Mouse (Mus musculus): ENCODE results near the gene Fyn.
A peak's percentile ranks its signal among the peaks of the same experiment; 100 is the strongest.

Gene Fyn

GRCm38 (mm10) chr10:39445870-39446269, 77.2 kb downstream of the Fyn start:
- DNase-seq = no peak

GRCm38 (mm10) chr10:39446706-39447105, 78.1 kb downstream of the Fyn start:
- no peak for DNase-seq

DNA sequence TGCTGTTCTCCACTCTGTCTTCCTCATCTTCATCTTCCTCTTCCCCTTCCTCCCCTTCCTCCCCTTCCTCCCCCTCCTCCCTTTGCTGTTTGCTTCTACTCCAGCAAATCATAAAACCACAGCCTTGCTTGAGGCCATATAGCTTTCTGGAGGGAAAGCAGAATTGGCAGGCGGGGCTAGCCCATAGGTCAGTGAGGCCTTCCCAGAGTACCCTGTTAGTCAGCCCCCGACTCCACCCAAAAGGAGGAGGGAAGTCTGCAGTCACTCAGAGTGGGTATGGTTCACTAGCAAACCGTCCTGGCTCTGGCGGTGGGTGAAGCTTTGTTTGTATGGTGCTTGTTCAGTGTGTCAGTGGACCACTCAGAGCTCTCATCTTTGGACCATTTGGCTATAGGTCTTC, 80.5 kb downstream of the Fyn start:
- DNase-seq = no peak

GRCm38 (mm10) chr10:39450356-39450755, 81.7 kb downstream of the Fyn start:
- DNase-seq = no peak

- DNase-seq = peak in 1 of 2 experiments; percentile 34
Observed at GRCm38 (mm10) chr10:39451065-39451464, 82.4 kb downstream of the Fyn start.

DNA sequence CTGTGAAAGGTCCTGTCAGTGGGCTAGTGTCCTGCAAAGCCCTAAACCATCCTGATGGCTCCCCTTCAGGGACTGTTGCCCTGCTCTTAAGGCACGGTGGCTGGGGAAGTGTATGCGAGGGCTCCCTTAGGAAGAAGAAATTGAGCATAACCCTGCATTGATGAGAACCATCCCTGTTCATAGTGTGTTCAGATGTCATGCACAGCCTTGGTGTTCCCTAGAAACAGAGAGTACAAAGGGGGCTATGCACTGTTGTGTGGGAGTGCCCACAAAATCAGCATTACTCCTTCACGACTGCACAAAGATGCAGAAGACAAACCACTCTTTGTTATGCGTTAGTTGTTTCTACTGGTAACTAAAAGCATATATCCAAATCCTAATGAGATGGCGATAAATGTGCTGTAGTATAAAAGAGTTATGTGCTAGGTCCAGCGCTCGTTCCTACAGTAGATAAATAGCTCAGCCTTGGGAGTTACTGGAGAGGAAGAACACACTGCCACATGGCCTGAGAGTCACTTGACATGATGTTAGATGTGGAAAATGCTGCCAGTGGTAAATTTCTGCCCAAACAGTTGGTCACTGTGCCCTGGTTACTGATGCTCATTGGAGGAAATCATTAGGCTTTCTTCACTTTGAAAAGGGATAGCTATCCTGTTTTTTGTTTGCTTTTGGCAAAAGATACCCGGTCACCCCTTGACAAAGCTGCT, 83.4 kb downstream of the Fyn start:
- DNase-seq = no peak

DNA sequence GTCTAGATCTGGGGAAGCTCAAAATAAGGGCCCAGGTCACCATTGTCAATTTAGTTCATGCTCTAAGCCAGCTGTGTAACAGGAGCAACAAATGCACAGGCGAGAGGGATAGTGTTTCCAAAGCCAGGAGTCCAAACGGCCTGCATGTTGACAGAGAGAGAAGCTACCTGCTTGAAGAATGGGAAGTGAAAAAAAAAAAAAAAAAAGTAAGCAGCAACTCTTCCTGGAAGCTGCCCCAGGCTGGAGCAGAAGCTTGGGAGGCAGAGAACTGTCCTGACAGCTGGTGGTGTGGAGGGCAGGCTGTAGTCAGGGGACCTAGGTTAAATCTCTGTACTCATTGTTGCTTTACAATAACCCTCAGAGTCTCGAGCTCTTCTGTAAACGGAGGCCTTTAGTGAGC, 86.7 kb downstream of the Fyn start:
- DNase-seq = no peak

- DNase-seq = no peak
Observed at GRCm38 (mm10) chr10:39455857-39456620, 87.4 kb downstream of the Fyn start.

DNA sequence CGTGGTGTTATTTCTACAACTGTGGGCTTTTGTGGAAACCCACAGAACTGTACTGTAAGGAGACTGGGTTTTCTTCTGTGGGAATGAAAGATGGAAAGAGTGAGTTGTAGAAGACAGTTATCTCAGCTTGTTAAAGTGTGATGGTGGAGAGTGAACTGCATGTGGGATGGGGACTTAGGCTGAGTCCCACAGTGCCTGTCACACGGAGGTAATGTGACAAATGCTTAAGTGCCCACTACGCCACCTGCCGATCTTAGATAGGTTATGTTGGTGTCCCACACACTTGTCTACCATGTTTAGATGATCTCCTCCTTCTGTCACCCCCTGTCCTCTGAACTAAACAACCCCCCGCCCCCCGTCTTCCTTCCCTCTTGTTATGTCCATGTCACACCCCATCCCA, 88.1 kb downstream of the Fyn start:
- DNase-seq = no peak

DNA sequence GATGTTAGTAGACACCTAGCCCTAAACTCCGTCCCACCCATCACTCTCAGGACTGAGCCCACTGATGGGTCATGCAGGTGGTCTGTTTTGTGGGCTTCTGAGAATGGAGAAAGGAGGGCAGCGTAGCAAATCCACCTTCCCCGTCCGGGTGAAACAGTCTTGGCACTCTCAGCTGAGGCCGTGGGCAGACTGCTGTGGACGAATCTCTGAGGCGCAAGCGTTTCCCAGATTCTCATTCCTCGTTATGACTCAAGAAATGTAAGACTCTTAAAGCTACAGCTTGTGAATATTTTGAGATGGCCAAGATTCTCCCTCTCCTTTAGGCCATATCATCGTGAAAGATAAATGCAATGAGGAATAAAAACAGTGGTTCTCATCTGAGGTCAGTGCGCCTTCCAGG, 88.6 kb downstream of the Fyn start:
- no peak for DNase-seq

DNA sequence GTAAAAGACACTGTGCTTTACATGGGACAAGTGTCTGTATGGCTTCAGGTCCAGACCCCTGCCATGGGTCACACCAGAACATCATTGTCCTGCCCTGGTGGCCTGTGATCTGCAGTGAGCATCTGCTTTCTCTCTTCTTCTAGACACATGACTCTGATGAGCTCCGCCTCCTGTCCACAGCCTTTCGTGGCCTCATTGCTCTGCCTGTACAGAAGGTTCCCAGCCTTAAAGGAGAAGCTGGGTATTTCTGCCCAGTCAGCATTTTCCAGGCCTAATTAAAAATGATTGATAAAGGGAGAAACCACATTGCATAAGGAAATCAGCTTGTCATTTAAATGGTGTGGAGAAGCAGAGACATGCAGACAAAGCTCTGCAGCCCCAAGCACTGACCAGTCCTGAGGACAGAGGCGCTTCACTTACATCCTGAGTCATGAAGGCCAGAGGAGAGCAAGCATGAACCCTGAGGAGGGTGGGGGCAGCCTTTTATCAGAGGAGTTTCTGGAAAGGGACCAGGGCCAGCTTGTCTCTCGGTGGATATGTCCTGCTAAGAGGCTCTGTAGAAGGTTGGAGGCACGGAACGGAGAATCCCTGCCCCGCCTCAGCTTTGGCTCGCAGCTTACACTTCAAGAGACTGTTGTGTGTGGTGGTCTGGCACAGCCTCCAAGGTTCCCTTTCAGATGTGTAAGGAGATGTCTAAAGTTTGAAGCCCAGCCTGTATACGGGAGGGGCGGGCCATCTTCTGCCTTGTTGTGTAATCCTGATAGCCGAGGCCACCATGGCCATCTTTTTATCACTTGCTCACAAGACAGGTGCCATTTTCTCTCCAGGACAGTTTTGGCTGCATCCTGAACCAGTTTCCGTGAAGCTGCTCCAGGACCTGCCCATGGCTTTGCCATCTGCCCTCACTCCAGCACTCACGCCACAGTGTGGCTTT, 90.4 kb downstream of the Fyn start:
- DNase-seq = peak; percentile 34 to 55

GRCm38 (mm10) chr10:39460621-39461020, 92.0 kb downstream of the Fyn start:
- no peak for DNase-seq

DNA sequence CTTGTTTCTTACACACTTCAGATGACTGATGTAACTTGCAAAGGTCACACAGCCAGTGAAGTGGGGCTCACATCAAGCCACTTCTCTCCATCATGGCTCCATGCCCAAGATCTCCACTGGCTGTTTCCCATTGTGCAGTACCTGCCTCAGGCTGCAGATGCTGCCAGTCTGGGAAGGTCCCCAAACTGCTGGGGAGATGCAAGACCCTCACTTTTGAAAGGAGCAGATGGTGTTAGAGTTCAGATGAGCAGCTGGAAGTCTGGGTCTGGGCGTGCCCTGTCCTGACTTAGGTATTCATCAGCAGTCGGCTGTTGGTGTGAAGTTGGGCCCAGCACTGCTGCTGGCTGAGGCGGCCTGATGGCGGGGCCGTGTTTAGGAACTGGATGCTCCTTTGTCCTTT, 93.3 kb downstream of the Fyn start:
- DNase-seq = no peak

DNA sequence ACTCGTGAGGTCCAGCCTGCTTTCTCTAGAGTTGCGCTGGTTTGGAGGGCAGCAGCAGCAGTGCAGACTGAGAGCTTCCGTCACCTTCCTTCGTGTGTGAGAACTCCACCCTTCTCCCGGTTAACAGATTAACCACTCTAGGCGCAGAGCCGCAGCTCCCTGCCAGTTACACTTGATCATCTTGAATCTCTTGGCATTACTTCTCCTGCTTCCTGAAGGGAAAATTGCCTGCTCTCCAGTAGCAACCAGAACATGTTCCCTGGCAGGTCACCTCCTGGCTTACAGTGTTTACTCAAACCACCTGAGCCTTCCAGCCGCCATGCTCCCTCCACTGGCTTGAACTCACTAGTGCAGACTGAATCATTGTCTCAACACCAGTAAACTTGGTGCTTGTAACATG, 94.1 kb downstream of the Fyn start:
- DNase-seq = peak; percentile 27 to 47

- DNase-seq = no peak
Observed at GRCm38 (mm10) chr10:39464383-39464782, 95.7 kb downstream of the Fyn start.

DNA sequence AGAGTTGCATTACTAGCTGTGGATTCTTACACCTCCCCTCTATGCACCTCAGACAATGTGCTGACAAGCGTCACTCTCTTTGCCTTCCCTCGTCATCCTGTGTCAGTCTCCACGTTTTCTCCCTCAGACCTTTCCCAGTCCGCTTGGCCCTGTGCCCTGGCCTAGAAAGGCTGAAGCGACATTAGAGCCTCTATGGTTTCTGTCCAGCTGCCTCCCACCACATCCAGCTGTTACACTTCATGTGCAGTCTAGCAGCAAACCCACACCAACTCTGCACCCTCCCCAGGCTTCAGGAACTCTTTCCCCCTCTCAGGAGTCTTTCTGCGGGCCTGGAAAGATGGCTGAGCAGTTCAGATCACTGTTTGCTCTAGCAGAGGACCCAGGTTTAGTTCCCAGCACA, 98.7 kb downstream of the Fyn start:
- peak; percentile 89 to 92 for DNase-seq

- DNase-seq = no peak
Observed at GRCm38 (mm10) chr10:39467821-39468220, 99.2 kb downstream of the Fyn start.

- DNase-seq = no peak
Observed at GRCm38 (mm10) chr10:39468576-39468975, 99.9 kb downstream of the Fyn start.

DNA sequence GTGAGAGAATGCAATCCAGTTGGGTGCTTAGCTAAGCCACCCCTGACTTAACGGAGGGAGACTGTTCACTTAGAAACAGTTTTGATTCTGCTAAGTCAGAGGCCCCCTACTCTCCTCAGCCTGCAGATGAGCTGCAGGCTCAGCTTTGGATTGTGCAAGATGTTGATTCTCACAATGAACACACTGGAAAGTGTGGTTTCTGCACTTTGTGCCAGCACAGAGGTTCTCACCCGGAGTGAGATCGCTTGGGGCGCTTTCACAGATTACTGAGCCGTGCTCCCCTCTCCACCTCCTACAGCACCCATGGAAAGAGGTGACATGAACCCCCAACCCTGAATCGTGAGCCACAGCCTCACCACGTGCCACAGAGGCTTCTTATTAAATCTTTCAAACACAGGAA, 100.7 kb downstream of the Fyn start:
- DNase-seq = no peak

- peak in 1 of 2 experiments; percentile 50 for DNase-seq
Observed at GRCm38 (mm10) chr10:39470321-39470720, 101.7 kb downstream of the Fyn start.

DNA sequence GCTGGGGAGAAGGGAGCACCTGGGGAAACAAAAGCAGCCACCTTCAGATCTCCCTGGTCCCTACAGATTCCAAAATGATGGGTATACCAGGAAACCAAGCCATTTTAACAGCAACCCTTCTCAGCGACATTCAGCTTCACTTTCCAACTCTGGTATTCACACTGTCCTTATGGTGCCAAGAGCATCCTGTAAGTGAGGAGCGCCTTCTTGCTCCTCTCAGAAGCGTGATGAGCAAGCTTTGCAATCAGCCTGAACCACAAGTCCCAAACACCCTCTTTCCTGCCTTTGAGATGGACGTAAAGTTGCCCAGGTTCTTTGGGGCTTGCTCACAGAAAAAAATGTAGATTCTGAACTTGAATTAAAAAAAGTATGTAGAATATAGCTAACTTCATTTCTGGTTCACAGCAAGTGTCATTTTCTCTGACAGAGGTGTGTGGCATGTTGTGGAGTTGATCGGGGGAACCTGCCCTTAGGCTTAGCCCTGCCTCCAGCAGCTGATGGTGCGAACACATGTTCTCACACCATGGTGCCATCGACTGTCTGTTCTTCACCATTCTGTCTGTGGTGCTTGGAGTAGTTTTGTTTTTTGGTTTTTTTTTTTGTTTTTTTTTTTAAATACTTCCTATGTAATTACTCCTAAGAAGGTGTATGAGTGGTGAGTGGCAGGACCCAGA, 102.5 kb downstream of the Fyn start:
- DNase-seq = no peak

- peak; percentile 53 to 67 for DNase-seq
Observed at GRCm38 (mm10) chr10:39471714-39472531, 103.3 kb downstream of the Fyn start.

Measured in kidney, postnatal 4 days (tissue).